Comparison of ENCODE assay signal across 9 mouse cellular contexts in genomic region chr4:57886066-57886887, GRCm38 (mm10). TPM values are rescaled to one million over a fixed set of nuclear protein-coding genes. Genes with fewer than 3 reads are reported as not detected.
DNase-seq lines count a peak whose midpoint lies in the region; ATAC-seq lines count a peak whose summit lies in the region.
"Had no signal": no experiment of that assay in that cellular context is flagged by ENCODE, and none has a peak within 500 bp of the region (broad histone marks: within the 10 kb centered on the region; RNA-seq: fewer than 3 reads in every experiment).

No protein-coding gene starts in this region.

- peaks cover 7% of the 10 kb centered on the region; the same call in 1 of the 2 replicates for H3K36me3 ChIP-seq in hindbrain, embryonic 10.5 days
- no peaks in the 10 kb centered on the region for H3K36me3 ChIP-seq in hindbrain, embryonic 16.5 days (ENCODE audit: control insufficient read depth, insufficient read depth, low read length)
- peaks cover 6% of the 10 kb centered on the region; the same call in 1 of the 2 replicates for H3K36me3 ChIP-seq in heart, embryonic 10.5 days
- H3K36me3 ChIP-seq: liver, embryonic 15.5 days had no signal

- ATAC-seq in hindbrain, embryonic 16.5 days, result no peak

- no peak overlapping the region for H3K4me2 ChIP-seq in hindbrain, embryonic 16.5 days (ENCODE audit: low read length)
- H3K4me2 ChIP-seq: liver, embryonic 15.5 days had no signal

- H3K9ac ChIP-seq in hindbrain, embryonic 16.5 days (ENCODE audit: low read depth, low read length), result no peak overlapping the region
- H3K9ac ChIP-seq: liver, embryonic 15.5 days had no signal

- H3K27me3 ChIP-seq in hindbrain, embryonic 10.5 days (ENCODE audit: insufficient read depth, poor library complexity, severe bottlenecking), result no peaks in the 10 kb centered on the region
- H3K27me3 ChIP-seq in hindbrain, embryonic 16.5 days (replicated peaks; ENCODE audit: control insufficient read depth, insufficient read depth, low read length), result no peaks in the 10 kb centered on the region
- H3K27me3 ChIP-seq in heart, embryonic 10.5 days (ENCODE audit: insufficient read depth, poor library complexity, severe bottlenecking), result no peaks in the 10 kb centered on the region
- H3K27me3 ChIP-seq: liver, embryonic 15.5 days had no signal

- H3K9me3 ChIP-seq in hindbrain, embryonic 10.5 days, result no peaks in the 10 kb centered on the region
- no peaks in the 10 kb centered on the region for H3K9me3 ChIP-seq in hindbrain, embryonic 16.5 days (ENCODE audit: control insufficient read depth, low read length)
- no peaks in the 10 kb centered on the region for H3K9me3 ChIP-seq in heart, embryonic 10.5 days
- H3K9me3 ChIP-seq: liver, embryonic 15.5 days had no signal

- WGBS in hindbrain, embryonic 10.5 days, result 73% methylated on average over 11 of the region's 11 CpGs
- WGBS in hindbrain, embryonic 16.5 days, result 53% methylated on average over 11 of the region's 11 CpGs
- WGBS in heart, embryonic 10.5 days, result 58% methylated on average over 11 of the region's 11 CpGs

- H3K4me1 ChIP-seq in hindbrain, embryonic 10.5 days (replicated peaks), result peaks cover 22% of the 10 kb centered on the region
- H3K4me1 ChIP-seq in hindbrain, embryonic 16.5 days (ENCODE audit: control insufficient read depth, insufficient read depth, low read depth, low read length), result 0 out of 2 replicates have a peak, but pooled peaks cover 3% of the 10 kb centered on the region
- H3K4me1 ChIP-seq in heart, embryonic 10.5 days, result peaks cover 43% of the 10 kb centered on the region
- H3K4me1 ChIP-seq: liver, embryonic 15.5 days had no signal

- H3K4me3 ChIP-seq in hindbrain, embryonic 10.5 days, result no peak overlapping the region
- H3K4me3 ChIP-seq in hindbrain, embryonic 16.5 days (ENCODE audit: low read length), result no peak overlapping the region
- no peak overlapping the region for H3K4me3 ChIP-seq in heart, embryonic 10.5 days
- H3K4me3 ChIP-seq: liver, embryonic 15.5 days had no signal

- DNase-seq in hindbrain, embryonic 10.5 days (ENCODE audit: low spot score), result no peak
- DNase-seq in Muller cell, postnatal 12 days (ENCODE audit: inconsistent ontology term), result peak; percentile 71
- peak; percentile 53 for DNase-seq in heart, embryonic 10.5 days (ENCODE audit: low spot score)
- DNase-seq in kidney, postnatal 4 days, result peak; percentile 53 to 63
- no peak for DNase-seq in frontal cortex, postnatal 14 days (ENCODE audit: low spot score in 2 of 2)
- no peak for DNase-seq in left cerebral cortex, adult 11 months (ENCODE audit: low spot score)
- DNase-seq in gastrocnemius, adult 8-10 months (ENCODE audit: low spot score in 2 of 2), result no peak

- 0 out of 2 replicates have a peak overlapping the region, but pooled peaks have one; percentile 1 for H3K27ac ChIP-seq in hindbrain, embryonic 10.5 days
- no peak overlapping the region for H3K27ac ChIP-seq in hindbrain, embryonic 16.5 days (ENCODE audit: low read depth, low read length)
- H3K27ac ChIP-seq in heart, embryonic 10.5 days, result no peak overlapping the region
- H3K27ac ChIP-seq: liver, embryonic 15.5 days had no signal

RNA-seq across cellular contexts. Expression of gene D630039A03Rik, which starts 29.8 kb away (rescaled TPM):
- 0.24 and 0.36 TPM in 2 replicates for polyA plus RNA-seq in hindbrain, embryonic 10.5 days (2016; fragmentation: Nextera tagmentation; extraction: Ambion mirVana)
- 0.10 and 0.30 TPM in 2 replicates for polyA plus RNA-seq in hindbrain, embryonic 16.5 days (2015; fragmentation: Nextera tagmentation; extraction: Ambion mirVana)
- 0.05 and 0.28 TPM in 2 replicates for polyA plus RNA-seq in heart, embryonic 10.5 days (2016; fragmentation: Nextera tagmentation; extraction: Ambion mirVana)
- under 1 TPM in 1 of 4 experiments, not detected in 3; 0.16 TPM for total RNA-seq in gastrocnemius, adult 8-10 months (2022)

Comparison
In these comparisons a context has a peak if more than half of its experiments do, and no peak if none do; other contexts are left out.
1. DNase-seq: peak in Muller cell, postnatal 12 days (single experiment), heart, embryonic 10.5 days (single experiment) and kidney, postnatal 4 days (2 of 2); none in hindbrain, embryonic 10.5 days (single experiment), frontal cortex, postnatal 14 days (0 of 2), left cerebral cortex, adult 11 months (single experiment) and gastrocnemius, adult 8-10 months (0 of 2).